ENCODE assay signal across 8 mouse cellular contexts in the genomic region with DNA sequence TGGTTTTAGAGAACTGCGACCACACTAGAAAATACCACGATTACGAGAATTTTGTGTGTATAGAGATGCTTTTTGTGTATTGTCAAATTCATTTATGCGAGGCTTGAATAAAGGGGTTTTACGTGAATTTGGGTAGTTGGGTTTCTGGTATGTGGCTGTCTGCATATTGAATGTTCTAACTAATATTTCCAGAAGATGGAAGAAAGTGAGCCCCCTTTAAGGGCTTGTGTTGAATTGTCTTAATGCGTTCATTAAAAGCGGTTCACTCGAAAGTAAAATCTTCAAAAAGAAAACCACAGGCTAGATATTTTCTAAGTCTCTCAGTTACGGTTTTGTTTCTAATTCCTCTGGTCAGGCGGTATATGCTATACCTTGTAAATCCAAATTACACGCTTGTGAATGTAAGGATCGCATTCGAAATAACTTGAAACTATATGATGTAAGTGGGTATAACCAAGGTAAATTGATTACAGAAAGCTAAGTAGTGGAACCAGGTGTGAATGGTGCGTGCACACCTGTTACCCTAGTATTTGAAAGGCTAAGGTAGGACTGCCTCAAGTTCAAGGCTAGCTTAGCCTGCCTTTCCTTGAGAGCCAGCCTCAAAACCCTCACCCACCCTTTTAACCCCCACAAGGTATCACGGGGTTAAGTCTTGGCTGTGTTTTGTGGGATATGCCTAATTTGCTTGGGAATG. TPM values are rescaled to one million over a fixed set of nuclear protein-coding genes. Genes with fewer than 3 reads are reported as not detected.
A peak's percentile ranks its signal among the peaks of the same experiment; 100 is the strongest.
DNase-seq lines count a peak whose midpoint lies in the region; ATAC-seq and TF ChIP-seq lines count a peak whose summit lies in the region.

No protein-coding gene starts in this region.

- H3K36me3 ChIP-seq in embryonic facial prominence, embryonic 12.5 days: peaks cover 30% of the 10 kb centered on the region
- 0 out of 2 replicates have a peak, but pooled peaks cover 4% of the 10 kb centered on the region for H3K36me3 ChIP-seq in intestine, embryonic 15.5 days
- peaks cover 30% of the 10 kb centered on the region for H3K36me3 ChIP-seq in neural tube, embryonic 13.5 days

- peak overlapping the region; percentile 90 for H3K4me2 ChIP-seq in embryonic facial prominence, embryonic 12.5 days (replicated peaks)
- H3K4me2 ChIP-seq in intestine, embryonic 15.5 days (replicated peaks): peak overlapping the region; percentile 72
- peak overlapping the region; percentile 95 for H3K4me2 ChIP-seq in neural tube, embryonic 13.5 days

- H3K4me3 ChIP-seq in lung, adult 2 months (replicated peaks; ENCODE audit: extremely low read depth, low read depth, low read length): peak overlapping the region; percentile 96
- peak overlapping the region; percentile 89 for H3K4me3 ChIP-seq in embryonic facial prominence, embryonic 12.5 days
- peak overlapping the region; percentile 90 for H3K4me3 ChIP-seq in intestine, embryonic 15.5 days (replicated peaks)
- peak overlapping the region; percentile 90 for H3K4me3 ChIP-seq in neural tube, embryonic 13.5 days

- no peak for ATAC-seq in embryonic facial prominence, embryonic 12.5 days (ENCODE audit: insufficient number of reproducible peaks, insufficient read depth, low FRiP score, low TSS enrichment)
- no peak for ATAC-seq in intestine, embryonic 15.5 days
- no peak for ATAC-seq in neural tube, embryonic 13.5 days (ENCODE audit: low read depth)

- DNase-seq in lung, adult 2 months: no peak
- DNase-seq in lung, postnatal 4 days: no peak
- no peak for DNase-seq in right cerebral cortex, postnatal 25 days
- no peak for DNase-seq in ovary, postnatal 36 days (ENCODE audit: low spot score)
- DNase-seq in spleen, postnatal 10 days (ENCODE audit: low spot score in 2 of 2): no peak

- peaks cover 3% of the 10 kb centered on the region; the same call in 1 of the 2 replicates for H3K4me1 ChIP-seq in lung, adult 2 months (ENCODE audit: control insufficient read depth, insufficient read depth, low read length)
- H3K4me1 ChIP-seq in embryonic facial prominence, embryonic 12.5 days: peaks cover 19% of the 10 kb centered on the region
- H3K4me1 ChIP-seq in intestine, embryonic 15.5 days (replicated peaks): peaks cover 5% of the 10 kb centered on the region; the same call in 1 of the 2 replicates
- peaks cover 27% of the 10 kb centered on the region for H3K4me1 ChIP-seq in neural tube, embryonic 13.5 days (replicated peaks)

- 3% methylated on average over 15 of the region's 15 CpGs for WGBS in lung, adult 2 months
- 4% methylated on average over 15 of the region's 15 CpGs for WGBS in embryonic facial prominence, embryonic 12.5 days
- 2% methylated on average over 15 of the region's 15 CpGs for WGBS in intestine, embryonic 15.5 days
- 4% methylated on average over 15 of the region's 15 CpGs for WGBS in neural tube, embryonic 13.5 days

- no peaks in the 10 kb centered on the region for H3K27me3 ChIP-seq in embryonic facial prominence, embryonic 12.5 days
- no peaks in the 10 kb centered on the region for H3K27me3 ChIP-seq in intestine, embryonic 15.5 days (replicated peaks)
- H3K27me3 ChIP-seq in neural tube, embryonic 13.5 days: no peaks in the 10 kb centered on the region

- H3K9ac ChIP-seq in embryonic facial prominence, embryonic 12.5 days: peak overlapping the region; percentile 96
- H3K9ac ChIP-seq in intestine, embryonic 15.5 days: peak overlapping the region; percentile 99
- H3K9ac ChIP-seq in neural tube, embryonic 13.5 days: peak overlapping the region; percentile 98

- H3K27ac ChIP-seq in embryonic facial prominence, embryonic 12.5 days: peak overlapping the region; percentile 97
- H3K27ac ChIP-seq in intestine, embryonic 15.5 days: no peak overlapping the region
- H3K27ac ChIP-seq in neural tube, embryonic 13.5 days (replicated peaks): peak overlapping the region; percentile 100

- no peak for TF ChIP-seq POLR2A in lung, adult 2 months (IDR thresholded peaks at IDR 0.05; ENCODE audit: borderline replicate concordance, extremely low read depth, low read depth, low read length)

- no peak for TF ChIP-seq CTCF in lung, adult 2 months (IDR thresholded peaks at IDR 0.05; ENCODE audit: insufficient read depth, low read length)

- H3K9me3 ChIP-seq in embryonic facial prominence, embryonic 12.5 days: no peaks in the 10 kb centered on the region
- no peaks in the 10 kb centered on the region for H3K9me3 ChIP-seq in intestine, embryonic 15.5 days
- no peaks in the 10 kb centered on the region for H3K9me3 ChIP-seq in neural tube, embryonic 13.5 days

RNA-seq across cellular contexts. Expression of a gene that starts 1.3 kb away (rescaled TPM):
- 17.5 and 36.0 TPM in 2 replicates for polyA plus RNA-seq in lung, adult 2 months (2012; rRNA removed)
- polyA plus RNA-seq in embryonic facial prominence, embryonic 12.5 days (2016; fragmentation: Nextera tagmentation; extraction: Ambion mirVana): 343 and 389 TPM in 2 replicates
- polyA plus RNA-seq in intestine, embryonic 15.5 days (2015; fragmentation: Nextera tagmentation; extraction: Ambion mirVana): 280 and 299 TPM in 2 replicates
- polyA plus RNA-seq in neural tube, embryonic 13.5 days (2015; fragmentation: Nextera tagmentation; extraction: Ambion mirVana): 219 and 224 TPM in 2 replicates

RNA-seq across cellular contexts. Expression of a gene that starts 44.0 kb away (rescaled TPM):
- polyA plus RNA-seq in lung, adult 2 months (2012; rRNA removed): 64.7 and 76.3 TPM in 2 replicates
- 33.2 and 36.2 TPM in 2 replicates for polyA plus RNA-seq in embryonic facial prominence, embryonic 12.5 days (2016; fragmentation: Nextera tagmentation; extraction: Ambion mirVana)
- 89.3 and 93.6 TPM in 2 replicates for polyA plus RNA-seq in intestine, embryonic 15.5 days (2015; fragmentation: Nextera tagmentation; extraction: Ambion mirVana)
- 16.4 and 19.1 TPM in 2 replicates for polyA plus RNA-seq in neural tube, embryonic 13.5 days (2015; fragmentation: Nextera tagmentation; extraction: Ambion mirVana)
